Mouse (Mus musculus) heart, adult 2 months (tissue): ENCODE results near the gene Notch4.

Source experiments
- CTCF ChIP-seq: fragments of 200-600 bp; IDR thresholded peaks from 2 replicates; pipeline ENCODE4 v1.8.1; 2022; ENCODE audit warnings: antibody characterized with exemption, mild to moderate bottlenecking, moderate library complexity
- POLR2A ChIP-seq: fragments of 200-500 bp; IDR thresholded peaks from 2 replicates; pipeline ENCODE4 v1.6.1; 2011; ENCODE audit warnings: mild to moderate bottlenecking, low read depth, low read length, control low read depth; ENCODE audit not compliant: insufficient read depth

- TF ChIP-seq CTCF (no peak), POLR2A (no peak)
Observed at GRCm38 (mm10) chr17:34547601-34548000, 16.5 kb upstream of the Notch4 start.
